Mouse (Mus musculus): ENCODE results near the gene Clec3a.
A peak's percentile ranks its signal among the peaks of the same experiment; 100 is the strongest.

The Clec3a gene

GRCm38 (mm10) chr8:114417786-114418185 lies at the start of gene Clec3a:
Clec3a (plus strand) TSS chr8:114418086.
- DNase-seq, result no peak

GRCm38 (mm10) chr8:114369038-114369976 lies 48.6 kb upstream of the Clec3a start:
- DNase-seq, result peak; percentile 92

- peak; percentile 50 for DNase-seq
Observed at GRCm38 (mm10) chr8:114374390-114374789, 43.5 kb upstream of the Clec3a start.

GRCm38 (mm10) chr8:114384189-114384588 lies 33.7 kb upstream of the Clec3a start:
- peak; percentile 22 for DNase-seq

GRCm38 (mm10) chr8:114387494-114387893 lies 30.4 kb upstream of the Clec3a start:
- peak; percentile 52 for DNase-seq

GRCm38 (mm10) chr8:114390465-114391254 lies 27.2 kb upstream of the Clec3a start:
- peak; percentile 44 for DNase-seq

- peak; percentile 48 for DNase-seq
Observed at GRCm38 (mm10) chr8:114398326-114398725, 19.6 kb upstream of the Clec3a start.

- peak; percentile 73 for DNase-seq
Observed at GRCm38 (mm10) chr8:114399273-114399672, 18.6 kb upstream of the Clec3a start.

GRCm38 (mm10) chr8:114401679-114402078 lies 16.2 kb upstream of the Clec3a start:
- DNase-seq, result no peak

GRCm38 (mm10) chr8:114411421-114411820 lies 6.5 kb upstream of the Clec3a start:
- DNase-seq, result peak; percentile 36

- peak; percentile 25 for DNase-seq
Observed at GRCm38 (mm10) chr8:114418486-114418885, 600 bp downstream of the Clec3a start.

GRCm38 (mm10) chr8:114418904-114419303 lies 1.0 kb downstream of the Clec3a start:
- peak; percentile 2 for DNase-seq

GRCm38 (mm10) chr8:114421544-114421943 lies 3.7 kb downstream of the Clec3a start:
- peak; percentile 33 for DNase-seq

- DNase-seq, result no peak
Observed at GRCm38 (mm10) chr8:114438236-114438635, 20.4 kb downstream of the Clec3a start.

GRCm38 (mm10) chr8:114439334-114440204 lies 21.7 kb downstream of the Clec3a start, which contains the start of gene Wwox:
Wwox (plus strand) TSS chr8:114439655.
- DNase-seq, result peak; percentile 100

GRCm38 (mm10) chr8:114440205-114440589 lies 22.3 kb downstream of the Clec3a start:
- peak; percentile 87 for DNase-seq

GRCm38 (mm10) chr8:114441616-114442015 lies 23.7 kb downstream of the Clec3a start:
- peak; percentile 89 for DNase-seq

- DNase-seq, result peak; percentile 71
Observed at GRCm38 (mm10) chr8:114446884-114447283, 29.0 kb downstream of the Clec3a start.

- peak; percentile 81 for DNase-seq
Observed at GRCm38 (mm10) chr8:114452278-114452677, 34.4 kb downstream of the Clec3a start.

- DNase-seq, result peak; percentile 83
Observed at GRCm38 (mm10) chr8:114452781-114453221, 34.9 kb downstream of the Clec3a start.

GRCm38 (mm10) chr8:114455302-114455701 lies 37.4 kb downstream of the Clec3a start:
- DNase-seq, result no peak

GRCm38 (mm10) chr8:114455953-114456352 lies 38.1 kb downstream of the Clec3a start:
- DNase-seq, result peak; percentile 95
